Mouse (Mus musculus): ENCODE results near the gene Fn1. TPM values are rescaled to one million over a fixed set of nuclear protein-coding genes. Genes with fewer than 3 reads are reported as not detected.

Fn1 gene
- total RNA-seq, 2 experiments from 2014 or later: 147 to 216 TPM

GRCm38 (mm10) chr1:71614545-71615246 is 38.3 kb downstream of the Fn1 start:
- intact Hi-C loops (cut with DNase I; ENCODE audit: low total_unique reads): no loop called here
- no peak for DNase-seq

- DNase-seq: no peak
- intact Hi-C loops (cut with DNase I; ENCODE audit: low total_unique reads): no loop called here
These were observed 40.7 kb downstream of the Fn1 start for GRCm38 (mm10) chr1:71612256-71612655.

DNA sequence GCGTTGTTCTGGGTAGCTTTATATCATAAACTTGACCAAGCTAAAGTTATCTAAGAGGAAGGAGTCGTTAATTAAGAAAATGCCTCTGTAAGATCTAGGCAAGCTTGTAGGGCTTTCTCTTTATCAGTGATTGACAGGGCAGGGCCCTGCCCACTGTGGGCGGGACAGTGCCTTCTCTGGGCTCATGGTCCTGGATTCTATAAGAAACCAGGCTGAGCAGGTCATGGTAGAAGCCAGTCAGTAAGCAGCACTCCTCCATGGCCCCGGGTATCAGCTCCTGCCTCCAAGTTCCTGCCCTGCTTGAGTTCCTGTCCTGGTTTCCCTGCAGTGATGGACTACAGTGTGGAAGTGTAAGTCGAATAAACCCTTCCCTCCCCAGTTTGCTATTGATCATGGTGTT is 43.1 kb downstream of the Fn1 start:
- DNase-seq: no peak
- intact Hi-C loops (cut with DNase I; ENCODE audit: low total_unique reads): no loop called here

DNA sequence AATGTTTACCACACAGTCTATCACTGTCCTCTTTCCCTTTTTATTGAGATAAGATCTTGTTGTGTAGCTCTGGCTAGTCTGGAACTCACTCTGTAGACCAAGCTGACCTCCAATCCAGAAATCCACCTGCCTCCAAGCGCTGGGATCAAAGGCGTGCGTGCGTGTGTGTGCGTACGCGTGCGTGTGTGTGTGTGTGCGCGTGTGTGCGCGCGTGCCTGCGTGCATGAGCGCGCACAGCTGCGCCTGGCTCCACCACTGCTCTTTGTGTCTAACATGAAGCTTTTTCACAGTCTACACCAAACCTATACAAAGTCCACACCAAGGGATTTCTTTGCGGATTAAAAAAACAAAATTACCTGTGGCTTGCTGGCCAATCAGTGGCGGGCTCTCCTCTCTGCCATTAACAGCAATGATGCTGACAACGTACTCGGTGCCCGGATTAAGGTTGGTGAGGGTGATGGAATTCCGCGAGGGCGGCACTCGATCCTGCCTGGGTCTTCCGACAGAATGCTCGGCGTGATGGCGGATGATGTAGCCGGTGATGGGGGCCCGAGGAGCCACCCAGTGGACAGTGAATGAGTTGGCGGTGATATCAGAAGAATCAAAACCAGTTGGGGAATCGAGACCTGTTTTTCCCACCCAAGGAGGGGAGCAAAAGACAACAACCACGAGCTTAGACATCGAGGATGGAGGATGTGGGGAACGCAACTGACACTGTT is 43.8 kb downstream of the Fn1 start:
- intact Hi-C loops (cut with DNase I; ENCODE audit: low total_unique reads): no loop called here
- DNase-seq: no peak

GRCm38 (mm10) chr1:71606600-71607325 is 46.2 kb downstream of the Fn1 start:
- intact Hi-C loops (cut with DNase I; ENCODE audit: low total_unique reads): no loop called here
- DNase-seq: no peak

- no peak for DNase-seq
- intact Hi-C loops (cut with DNase I; ENCODE audit: low total_unique reads): no loop called here
These were observed 47.2 kb downstream of the Fn1 start for GRCm38 (mm10) chr1:71605751-71606150.

DNA sequence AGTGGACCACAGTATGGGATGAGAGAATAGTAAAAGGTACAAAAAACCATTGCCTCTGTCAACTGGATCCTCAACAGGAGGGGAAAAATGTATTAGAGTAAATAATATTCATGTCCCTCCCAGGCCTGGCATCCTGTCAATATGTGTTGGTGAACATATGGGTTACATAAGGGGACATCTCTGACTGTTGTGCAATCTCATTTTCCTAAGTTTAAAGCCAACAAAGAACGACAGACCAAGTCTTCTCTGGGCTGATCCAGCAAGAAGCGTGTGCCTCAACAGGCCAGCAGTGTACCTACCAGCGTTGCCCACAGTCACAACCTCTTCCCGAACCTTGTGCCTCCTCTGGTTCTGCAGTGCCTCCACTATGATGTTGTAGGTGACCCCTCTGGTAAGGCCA is 57.6 kb downstream of the Fn1 start:
- DNase-seq: no peak
- intact Hi-C loops (cut with DNase I; ENCODE audit: low total_unique reads): no loop called here

DNA sequence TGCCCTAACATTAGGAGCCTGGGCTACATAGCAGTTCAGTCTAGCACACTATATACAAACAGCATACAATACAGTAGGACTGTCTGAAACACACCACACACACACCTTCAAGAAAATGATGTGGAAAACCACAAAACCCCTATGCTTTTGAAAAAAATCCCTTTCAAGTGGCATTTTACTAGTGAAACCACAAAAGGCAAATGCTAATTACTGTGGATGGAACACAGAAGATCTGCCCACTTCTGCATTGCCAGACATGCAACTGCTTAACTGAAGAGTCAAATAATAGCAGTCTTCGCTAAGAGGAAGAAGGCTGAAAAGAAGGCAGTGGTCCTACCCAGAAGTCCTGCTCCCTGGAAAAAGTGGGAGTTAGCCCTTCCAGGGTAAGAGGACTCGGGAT is 58.7 kb downstream of the Fn1 start:
- no peak for DNase-seq
- intact Hi-C loops (cut with DNase I; ENCODE audit: low total_unique reads): no loop called here

DNA sequence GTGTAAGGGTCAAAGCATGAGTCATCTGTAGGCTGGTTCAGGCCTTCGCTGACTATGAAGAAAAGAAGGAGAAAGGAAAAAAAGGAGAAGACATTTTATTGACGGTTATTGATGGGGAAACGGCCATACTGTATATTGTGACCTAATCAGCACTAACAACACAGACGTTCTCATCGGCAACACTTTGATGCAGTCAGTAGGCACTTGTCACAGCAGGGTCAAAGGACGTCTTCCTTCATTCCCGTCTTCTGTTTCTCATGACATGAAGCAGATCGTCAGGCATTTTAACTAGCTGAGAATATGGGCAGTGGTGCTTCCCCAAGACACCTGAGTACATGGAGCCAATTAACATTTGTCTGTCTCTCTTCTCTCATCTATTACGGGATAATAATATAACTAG is 59.8 kb downstream of the Fn1 start:
- DNase-seq: no peak
- intact Hi-C loops (cut with DNase I; ENCODE audit: low total_unique reads): no loop called here

GRCm38 (mm10) chr1:71590038-71590437 is 63.0 kb downstream of the Fn1 start:
- intact Hi-C loops (cut with DNase I; ENCODE audit: low total_unique reads): no loop called here
- no peak for DNase-seq

GRCm38 (mm10) chr1:71586658-71587057 is 66.3 kb downstream of the Fn1 start:
- DNase-seq: no peak
- intact Hi-C loops (cut with DNase I; ENCODE audit: low total_unique reads): no loop called here

GRCm38 (mm10) chr1:71583900-71584299 is 69.1 kb downstream of the Fn1 start:
- intact Hi-C loops (cut with DNase I; ENCODE audit: low total_unique reads): no loop called here
- no peak for DNase-seq

- no peak for DNase-seq
- intact Hi-C loops (cut with DNase I; ENCODE audit: low total_unique reads): no loop called here
These were observed 69.7 kb downstream of the Fn1 start for GRCm38 (mm10) chr1:71583302-71583701.

DNA sequence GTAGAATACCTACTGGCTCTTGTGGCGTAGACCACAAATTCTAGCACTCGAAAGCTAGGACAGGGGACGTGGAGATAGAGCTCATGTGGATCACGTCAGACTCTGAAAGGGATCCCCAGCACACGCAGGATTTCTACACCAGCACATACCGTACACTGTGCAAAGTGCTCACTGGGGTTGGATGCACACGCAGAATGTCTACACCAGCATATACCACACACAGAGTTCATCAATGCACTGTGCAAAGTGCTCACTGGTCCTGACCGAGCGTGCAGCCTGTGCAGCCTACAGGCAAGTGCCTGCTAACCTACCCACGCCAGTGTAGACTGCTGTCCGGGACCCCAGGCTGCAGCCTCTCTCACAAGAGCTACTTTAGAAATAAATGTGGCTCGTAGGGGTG is 72.6 kb downstream of the Fn1 start:
- intact Hi-C loops (cut with DNase I; ENCODE audit: low total_unique reads): no loop called here
- no peak for DNase-seq

GRCm38 (mm10) chr1:71579526-71579925 is 73.5 kb downstream of the Fn1 start:
- intact Hi-C loops (cut with DNase I; ENCODE audit: low total_unique reads): no loop called here
- DNase-seq: no peak

DNA sequence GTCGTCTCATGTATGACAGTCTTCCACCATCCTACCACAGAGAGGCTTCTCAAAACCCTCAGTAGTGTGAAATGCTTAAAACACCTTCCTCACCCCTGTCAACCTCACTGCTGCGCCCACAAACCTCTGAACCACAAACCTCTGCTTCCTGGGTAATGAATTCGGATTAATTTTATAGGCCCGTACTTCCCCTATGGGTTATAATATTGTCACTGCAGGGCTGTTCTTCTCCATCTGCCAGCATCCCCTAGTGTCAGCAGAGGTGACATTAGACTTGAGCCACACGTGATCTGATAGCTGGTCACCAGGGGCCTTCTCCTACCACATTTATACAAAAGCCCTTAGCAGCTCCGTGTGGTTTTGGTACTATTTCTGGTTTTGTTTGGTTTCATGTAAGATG is 76.2 kb downstream of the Fn1 start:
- DNase-seq: no peak
- intact Hi-C loops (cut with DNase I; ENCODE audit: low total_unique reads): no loop called here

- intact Hi-C loops (cut with DNase I; ENCODE audit: low total_unique reads): no loop called here
- DNase-seq: no peak
These were observed 77.0 kb downstream of the Fn1 start for GRCm38 (mm10) chr1:71575987-71576386.

GRCm38 (mm10) chr1:71570116-71570515 is 82.9 kb downstream of the Fn1 start:
- no peak for DNase-seq
- intact Hi-C loops (cut with DNase I; ENCODE audit: low total_unique reads): no loop called here

DNA sequence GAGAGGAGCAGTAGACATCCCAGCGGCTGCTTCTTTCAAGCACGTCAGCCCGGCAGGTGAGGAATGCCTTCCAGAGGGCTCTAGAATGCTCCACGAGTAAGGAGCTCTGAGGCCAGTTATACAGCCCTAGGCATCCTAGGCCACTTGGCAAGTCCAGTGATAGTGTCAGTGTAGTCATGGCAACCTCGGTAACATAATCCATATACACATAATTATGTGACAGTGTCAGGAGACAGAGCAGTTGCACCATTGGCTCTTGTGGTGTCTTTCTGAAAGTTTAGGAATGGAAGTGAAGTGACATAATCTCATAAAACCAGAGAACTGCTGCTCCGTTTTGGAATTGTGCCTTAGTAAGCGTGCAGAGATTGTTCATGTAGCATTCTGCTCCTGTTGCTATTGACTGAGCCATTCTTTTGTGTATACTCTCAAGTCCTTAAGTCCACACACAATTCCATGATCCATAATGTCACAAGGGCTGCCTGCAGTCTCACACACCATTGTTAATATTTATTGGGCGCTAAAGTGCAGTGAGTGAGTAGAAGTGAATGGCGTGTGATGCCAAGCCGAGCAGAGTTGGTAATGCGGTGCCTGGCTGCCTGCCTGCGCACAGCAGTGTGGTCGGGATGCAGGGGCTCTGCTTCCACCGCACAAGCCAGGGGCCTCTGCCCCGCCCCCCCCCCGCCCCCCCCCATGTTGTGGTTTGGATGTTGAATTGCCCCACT is 85.0 kb downstream of the Fn1 start:
- no peak for DNase-seq
- intact Hi-C loops (cut with DNase I; ENCODE audit: low total_unique reads): no loop called here

- intact Hi-C loops (cut with DNase I; ENCODE audit: low total_unique reads): no loop called here
- no peak for DNase-seq
These were observed 88.7 kb downstream of the Fn1 start for GRCm38 (mm10) chr1:71564291-71564690.
